Mouse (Mus musculus): ENCODE measurements around the gene Matk. TPM values are rescaled to one million over a fixed set of nuclear protein-coding genes. Genes with fewer than 3 reads are reported as not detected.

Gene Matk
- polyA plus RNA-seq, 1 experiment from 2014 or later = 2.2 TPM

DNA sequence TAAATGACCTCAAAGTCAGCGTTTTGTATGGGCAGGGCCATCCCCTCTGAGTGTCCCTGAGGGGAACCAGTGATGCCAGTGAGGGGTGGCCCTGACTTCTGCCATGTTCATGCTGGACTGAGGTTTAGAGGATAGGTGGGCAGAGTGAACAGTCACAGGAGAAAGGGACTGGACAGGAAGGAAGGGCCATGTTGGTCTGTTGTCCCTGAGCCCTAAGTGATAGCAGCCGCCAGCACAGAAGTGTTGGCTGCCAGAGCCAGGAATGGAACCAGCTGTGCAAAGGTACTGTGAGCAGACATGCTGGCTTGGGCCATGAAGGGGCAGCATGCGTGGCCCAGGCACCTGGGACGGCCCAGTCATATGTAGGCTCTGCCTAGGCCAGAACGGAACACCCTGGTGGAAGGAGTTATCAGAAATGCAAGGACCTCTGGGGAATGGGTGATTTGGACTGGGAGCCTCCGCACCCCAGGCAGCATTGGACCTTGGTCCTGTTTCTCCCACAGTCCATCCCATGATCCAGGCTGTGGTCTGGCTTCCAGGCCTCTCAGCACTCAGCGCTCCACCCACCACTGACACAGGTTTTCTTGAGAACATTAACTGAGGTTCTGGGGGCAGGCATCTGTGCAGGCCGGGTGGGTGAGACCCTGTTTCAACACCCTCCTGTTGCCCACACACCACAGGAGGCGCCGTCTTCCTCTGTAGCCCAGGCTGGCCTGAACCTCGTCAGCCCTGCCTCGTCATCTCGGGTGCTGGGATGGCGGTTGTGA lies 47.0 kb downstream of the Matk start:
- Histone ChIP-seq H3K9ac (peak overlapping the region; percentile 28; the same call in 1 of the 2 replicates), H3K4me2 (peak overlapping the region; percentile 19; the same call in 1 of the 2 replicates), H3K27ac (peak overlapping the region; percentile 83), H3K27me3 (replicated peaks) (no peaks in the 10 kb centered on the region), H3K36me3 (peaks cover 31% of the 10 kb centered on the region; the same call in 1 of the 2 replicates), H3K4me1 (peaks cover 100% of the 10 kb centered on the region), H3K9me3 (replicated peaks) (no peaks in the 10 kb centered on the region), H3K4me3 (no peak overlapping the region)
- ATAC-seq = no peak
- 72% methylated on average over 14 of the region's 14 CpGs for WGBS (ENCODE audit: insufficient replicate concordance)

DNA sequence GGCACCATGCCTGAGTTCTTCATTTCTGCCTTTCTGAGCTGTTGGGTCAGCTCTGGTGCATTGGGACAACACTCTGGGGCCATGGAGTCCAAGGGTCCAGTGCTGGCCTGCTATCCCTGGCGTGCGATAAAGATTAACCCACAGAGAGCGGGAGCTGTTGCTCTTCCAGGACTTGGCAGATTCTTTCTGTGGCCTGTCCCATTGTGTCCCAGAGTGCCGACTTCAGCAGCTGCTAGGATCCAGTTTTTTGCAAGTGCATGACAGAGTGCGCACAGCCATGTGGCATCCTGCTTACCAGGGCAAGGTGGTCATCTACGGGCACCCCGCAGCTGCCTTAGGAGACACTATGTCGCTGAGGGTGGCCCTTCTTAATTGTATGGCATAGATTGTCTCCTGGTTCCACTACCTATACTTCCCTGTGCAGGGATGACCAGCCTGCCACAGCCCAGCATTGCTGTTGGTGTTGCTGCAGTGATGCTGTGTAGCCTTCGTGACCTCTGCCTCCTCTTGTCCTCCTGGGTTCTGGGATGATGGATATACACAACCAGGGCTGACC lies 47.7 kb downstream of the Matk start:
- Histone ChIP-seq H3K36me3 (peaks cover 28% of the 10 kb centered on the region), H3K27ac (peak overlapping the region; percentile 83), H3K9ac (no peak overlapping the region), H3K4me2 (peak overlapping the region; percentile 19), H3K9me3 (replicated peaks) (no peaks in the 10 kb centered on the region), H3K4me1 (peaks cover 100% of the 10 kb centered on the region), H3K4me3 (no peak overlapping the region), H3K27me3 (replicated peaks) (no peaks in the 10 kb centered on the region)
- peak; percentile 11; the same call in 1 of the 2 replicates for ATAC-seq
- WGBS (ENCODE audit: insufficient replicate concordance) = 76% methylated on average over 9 of the region's 9 CpGs

DNA sequence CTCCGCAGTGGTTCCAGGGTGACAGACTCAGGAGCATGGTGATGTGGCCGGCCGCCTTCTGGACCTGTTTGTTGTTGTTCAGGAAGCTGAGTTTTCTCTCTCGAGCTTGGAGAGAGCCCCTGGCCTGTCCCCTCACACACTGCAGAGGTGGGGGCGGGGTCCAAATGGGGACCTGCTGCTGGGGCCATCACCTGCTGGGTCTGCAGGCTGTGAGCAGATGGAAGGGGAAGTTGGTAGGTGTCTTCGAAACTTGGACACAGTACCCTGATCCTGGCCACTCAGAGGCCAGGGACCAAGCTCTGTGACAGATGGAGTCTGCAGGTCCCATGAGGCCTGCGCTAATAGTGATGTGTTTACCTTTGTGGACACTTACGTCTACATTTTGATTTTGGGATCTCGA lies 48.6 kb downstream of the Matk start:
- no peak for ATAC-seq
- peaks cover 91% of the 10 kb centered on the region for H3K4me1 ChIP-seq

DNA sequence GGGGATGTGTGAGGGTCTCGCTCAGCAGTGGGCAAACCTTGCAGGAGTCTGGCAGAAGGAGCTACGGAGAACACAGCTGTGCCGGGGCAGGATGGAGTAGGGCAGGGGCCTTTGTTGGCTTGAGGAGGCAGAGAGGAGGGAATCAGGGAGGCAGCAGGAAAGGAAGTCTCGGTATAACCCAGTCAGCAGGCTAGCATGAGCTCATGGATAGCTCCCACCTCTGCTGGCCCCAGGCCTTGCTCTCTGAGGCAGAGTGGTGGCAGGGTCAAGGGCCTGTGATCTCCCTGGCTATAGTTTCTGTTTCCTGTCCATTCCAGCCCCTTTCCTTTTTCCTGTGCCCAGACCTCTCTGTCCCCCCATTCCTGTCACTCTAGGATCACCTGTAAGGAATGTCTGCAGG lies 49.6 kb downstream of the Matk start:
- whole genome bisulfite sequencing (ENCODE audit: insufficient replicate concordance) = 60% methylated on average over 4 of the region's 4 CpGs
- peak overlapping the region; percentile 77 for H3K27ac ChIP-seq
- H3K9me3 ChIP-seq (replicated peaks) = no peaks in the 10 kb centered on the region
- peak overlapping the region; percentile 53 for H3K9ac ChIP-seq
- ATAC-seq = no peak
- H3K4me2 ChIP-seq = peak overlapping the region; percentile 68
- H3K4me3 ChIP-seq = peak overlapping the region; percentile 37
- peaks cover 34% of the 10 kb centered on the region for H3K36me3 ChIP-seq
- H3K27me3 ChIP-seq (replicated peaks) = no peaks in the 10 kb centered on the region
- peaks cover 82% of the 10 kb centered on the region for H3K4me1 ChIP-seq

More for the DNA sequence above, 48.6 kb downstream of the Matk start:
- no peak overlapping the region for H3K4me3 ChIP-seq
- peak overlapping the region; percentile 83 for H3K27ac ChIP-seq
- peaks cover 28% of the 10 kb centered on the region for H3K36me3 ChIP-seq
- no peaks in the 10 kb centered on the region for H3K27me3 ChIP-seq (replicated peaks)
- H3K9ac ChIP-seq = no peak overlapping the region
- no peaks in the 10 kb centered on the region for H3K9me3 ChIP-seq (replicated peaks)
- 67% methylated on average over 9 of the region's 9 CpGs for WGBS (ENCODE audit: insufficient replicate concordance)
- H3K4me2 ChIP-seq = no peak overlapping the region

DNA sequence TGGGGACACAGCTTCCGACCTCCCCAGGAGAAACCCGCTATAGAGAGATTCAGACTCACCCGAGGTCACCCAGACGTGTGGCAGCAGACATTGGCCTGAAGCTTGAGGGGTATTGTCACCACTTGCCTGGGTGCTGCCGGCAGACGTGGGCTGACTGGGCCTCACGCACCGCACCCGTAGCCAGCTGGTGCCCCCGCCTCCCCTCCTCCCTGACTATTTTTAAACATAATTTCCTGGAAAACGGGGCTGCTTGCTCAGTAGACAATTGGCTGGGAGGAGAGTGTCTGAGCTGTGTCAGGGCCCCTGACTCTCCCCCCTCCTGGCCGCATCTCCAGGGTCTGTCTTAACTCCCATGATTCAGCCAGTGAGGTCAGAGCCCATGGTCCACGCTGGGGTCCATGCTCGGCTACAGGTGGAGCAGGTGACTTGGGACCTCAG lies 50.1 kb downstream of the Matk start:
- ATAC-seq = peak; percentile 58
- 12% methylated on average over 14 of the region's 14 CpGs for WGBS (ENCODE audit: insufficient replicate concordance)
- H3K4me1 ChIP-seq = peaks cover 77% of the 10 kb centered on the region

DNA sequence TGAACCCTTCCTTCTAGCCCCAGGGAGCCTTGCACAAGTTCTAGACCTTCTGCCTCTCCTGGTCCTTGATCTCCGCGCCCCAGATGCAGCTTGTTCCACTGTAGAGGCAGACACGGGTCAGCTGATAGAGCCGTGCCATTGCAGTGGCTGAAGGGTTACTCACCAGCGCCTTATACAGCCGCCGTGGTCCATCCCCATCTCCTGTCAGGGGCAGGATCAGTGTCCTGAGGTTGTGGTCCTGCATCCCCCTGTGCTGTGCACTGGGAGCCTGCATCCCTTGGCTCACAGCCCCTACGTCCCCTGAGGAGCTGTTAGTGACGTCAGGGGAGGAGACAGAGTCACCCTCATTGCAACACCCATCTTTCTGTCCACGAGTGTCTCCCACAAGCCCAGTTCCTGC lies 50.5 kb downstream of the Matk start:
- Histone ChIP-seq H3K27me3 (replicated peaks) (no peaks in the 10 kb centered on the region), H3K4me3 (peak overlapping the region; percentile 37), H3K4me1 (peaks cover 72% of the 10 kb centered on the region), H3K36me3 (peaks cover 41% of the 10 kb centered on the region), H3K9ac (peak overlapping the region; percentile 53), H3K27ac (peak overlapping the region; percentile 77), H3K9me3 (replicated peaks) (no peaks in the 10 kb centered on the region), H3K4me2 (peak overlapping the region; percentile 68)
- 40% methylated on average over 10 of the region's 10 CpGs for WGBS (ENCODE audit: insufficient replicate concordance)
- peak; percentile 6; the same call in 1 of the 2 replicates for ATAC-seq

More for the DNA sequence above, 50.1 kb downstream of the Matk start:
- peak overlapping the region; percentile 77 for H3K27ac ChIP-seq
- peak overlapping the region; percentile 53 for H3K9ac ChIP-seq
- peaks cover 39% of the 10 kb centered on the region for H3K36me3 ChIP-seq
- peak overlapping the region; percentile 68 for H3K4me2 ChIP-seq
- H3K27me3 ChIP-seq (replicated peaks) = no peaks in the 10 kb centered on the region
- H3K4me3 ChIP-seq = peak overlapping the region; percentile 37
- no peaks in the 10 kb centered on the region for H3K9me3 ChIP-seq (replicated peaks)

DNA sequence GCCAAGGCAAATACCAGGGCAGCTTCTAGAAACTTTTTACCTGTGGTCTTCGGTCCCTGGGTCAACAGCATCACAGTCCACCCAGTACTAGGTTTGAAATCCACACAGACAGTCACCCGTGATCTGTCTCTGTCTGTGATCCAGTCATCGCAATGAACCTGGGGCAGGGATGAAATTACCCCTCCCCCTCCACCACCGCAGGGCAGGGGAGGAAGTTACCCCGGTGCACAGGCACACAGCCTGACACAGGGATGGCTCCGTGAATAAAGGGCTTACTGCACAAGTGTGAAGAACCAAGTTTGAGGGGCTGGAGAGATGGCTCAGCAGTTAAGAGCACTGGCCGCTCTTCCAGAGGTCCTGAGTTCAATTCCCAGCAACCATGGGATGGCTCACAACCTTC lies 51.0 kb downstream of the Matk start:
- Histone ChIP-seq H3K27ac (peak overlapping the region; percentile 77), H3K27me3 (replicated peaks) (no peaks in the 10 kb centered on the region), H3K4me1 (peaks cover 67% of the 10 kb centered on the region), H3K36me3 (peaks cover 44% of the 10 kb centered on the region), H3K4me2 (peak overlapping the region; percentile 68), H3K9me3 (replicated peaks) (no peaks in the 10 kb centered on the region), H3K4me3 (peak overlapping the region; percentile 37), H3K9ac (no peak overlapping the region)
- 40% methylated on average over 7 of the region's 7 CpGs for WGBS (ENCODE audit: insufficient replicate concordance)
- ATAC-seq = no peak

DNA sequence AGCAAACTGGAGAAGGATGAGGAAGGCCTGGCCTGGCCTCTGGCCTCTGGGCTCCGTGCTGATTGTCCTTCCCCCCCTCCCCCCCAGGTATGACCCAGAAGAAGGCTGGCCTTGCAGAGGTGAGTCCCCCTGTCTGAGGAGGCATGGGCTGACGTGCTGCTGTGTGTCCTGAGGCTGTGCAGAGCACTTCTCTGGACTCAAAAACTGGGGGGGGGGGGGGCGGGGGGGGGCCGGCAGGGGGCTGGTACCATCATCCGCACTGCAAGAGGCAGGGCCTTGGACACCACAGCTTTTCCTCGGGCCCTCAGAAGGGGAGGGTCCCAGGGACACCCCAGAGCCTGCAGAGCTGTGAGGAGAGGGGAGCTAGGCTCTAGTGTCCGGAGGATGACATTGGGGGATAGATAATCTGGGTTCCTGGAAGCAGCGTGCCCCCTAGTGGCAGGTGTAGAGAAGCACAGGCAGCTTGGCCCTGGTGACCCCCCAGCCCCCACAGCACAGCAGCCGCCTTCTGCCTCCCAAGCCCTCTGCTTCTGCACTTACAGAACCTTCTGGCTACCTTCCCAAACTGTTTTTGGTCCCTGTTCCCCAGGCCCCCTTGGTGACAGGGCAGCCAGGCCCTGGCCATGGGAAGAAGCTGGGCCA lies 52.0 kb downstream of the Matk start:
- H3K4me1 ChIP-seq = peaks cover 57% of the 10 kb centered on the region
- H3K36me3 ChIP-seq = peaks cover 53% of the 10 kb centered on the region
- no peak overlapping the region for H3K9ac ChIP-seq
- H3K4me3 ChIP-seq = no peak overlapping the region
- H3K27ac ChIP-seq = peak overlapping the region; percentile 52; the same call in 1 of the 2 replicates
- H3K9me3 ChIP-seq (replicated peaks) = no peaks in the 10 kb centered on the region
- 19% methylated on average over 9 of the region's 9 CpGs for WGBS (ENCODE audit: insufficient replicate concordance)
- H3K4me2 ChIP-seq = peak overlapping the region; percentile 31
- no peaks in the 10 kb centered on the region for H3K27me3 ChIP-seq (replicated peaks)
- ATAC-seq = peak; percentile 33

DNA sequence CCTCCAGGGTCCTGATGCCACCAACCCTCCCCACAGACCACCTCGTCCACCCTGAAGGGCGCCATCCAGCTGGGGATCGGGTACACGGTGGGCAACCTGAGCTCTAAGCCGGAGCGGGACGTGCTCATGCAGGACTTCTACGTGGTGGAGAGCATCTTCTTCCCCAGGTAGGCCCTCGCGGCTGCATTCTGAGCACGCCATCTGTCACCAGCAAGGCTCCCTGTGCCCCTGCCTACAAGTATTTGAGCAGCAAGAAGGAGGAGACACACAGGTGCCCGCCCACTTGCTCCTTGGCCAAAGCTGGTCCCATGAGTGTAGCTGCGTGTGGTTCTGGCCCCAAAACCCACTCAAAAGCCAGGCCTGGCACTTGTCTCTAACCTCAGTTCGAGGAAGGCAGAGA lies 52.9 kb downstream of the Matk start:
- Histone ChIP-seq H3K27me3 (replicated peaks) (no peaks in the 10 kb centered on the region), H3K4me1 (peaks cover 48% of the 10 kb centered on the region), H3K4me2 (no peak overlapping the region), H3K9ac (no peak overlapping the region), H3K9me3 (replicated peaks) (no peaks in the 10 kb centered on the region), H3K36me3 (peaks cover 63% of the 10 kb centered on the region), H3K27ac (no peak overlapping the region), H3K4me3 (no peak overlapping the region)
- WGBS (ENCODE audit: insufficient replicate concordance) = 89% methylated on average over 14 of the region's 14 CpGs
- ATAC-seq = no peak

DNA sequence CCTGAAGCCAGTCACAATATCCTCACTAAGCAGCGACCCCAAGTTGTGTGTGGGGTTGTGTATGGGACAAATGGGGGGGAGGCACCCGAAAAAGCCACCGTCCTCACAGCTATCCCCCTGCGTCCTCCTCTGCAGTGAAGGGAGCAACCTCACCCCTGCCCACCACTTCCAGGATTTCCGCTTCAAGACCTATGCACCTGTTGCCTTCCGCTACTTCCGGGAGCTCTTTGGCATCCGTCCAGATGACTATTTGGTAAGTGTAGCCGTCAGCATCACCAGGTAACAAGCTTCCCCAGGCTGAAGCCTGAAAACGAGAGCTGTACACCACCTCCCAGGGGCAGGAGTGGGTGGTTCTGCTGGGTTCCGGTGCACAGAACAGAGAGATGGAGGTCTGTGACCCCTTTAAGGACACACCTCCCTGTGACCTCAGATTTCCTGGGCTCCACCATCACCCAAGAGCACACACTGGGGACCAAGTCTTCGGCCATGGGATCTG lies 53.5 kb downstream of the Matk start:
- no peak overlapping the region for H3K27ac ChIP-seq
- no peak overlapping the region for H3K4me3 ChIP-seq
- H3K9me3 ChIP-seq (replicated peaks) = no peaks in the 10 kb centered on the region
- no peak for ATAC-seq
- no peaks in the 10 kb centered on the region for H3K27me3 ChIP-seq (replicated peaks)
- H3K9ac ChIP-seq = no peak overlapping the region
- peaks cover 42% of the 10 kb centered on the region for H3K4me1 ChIP-seq
- H3K36me3 ChIP-seq = peaks cover 68% of the 10 kb centered on the region
- 90% methylated on average over 12 of the region's 12 CpGs for WGBS (ENCODE audit: insufficient replicate concordance)
- no peak overlapping the region for H3K4me2 ChIP-seq

DNA sequence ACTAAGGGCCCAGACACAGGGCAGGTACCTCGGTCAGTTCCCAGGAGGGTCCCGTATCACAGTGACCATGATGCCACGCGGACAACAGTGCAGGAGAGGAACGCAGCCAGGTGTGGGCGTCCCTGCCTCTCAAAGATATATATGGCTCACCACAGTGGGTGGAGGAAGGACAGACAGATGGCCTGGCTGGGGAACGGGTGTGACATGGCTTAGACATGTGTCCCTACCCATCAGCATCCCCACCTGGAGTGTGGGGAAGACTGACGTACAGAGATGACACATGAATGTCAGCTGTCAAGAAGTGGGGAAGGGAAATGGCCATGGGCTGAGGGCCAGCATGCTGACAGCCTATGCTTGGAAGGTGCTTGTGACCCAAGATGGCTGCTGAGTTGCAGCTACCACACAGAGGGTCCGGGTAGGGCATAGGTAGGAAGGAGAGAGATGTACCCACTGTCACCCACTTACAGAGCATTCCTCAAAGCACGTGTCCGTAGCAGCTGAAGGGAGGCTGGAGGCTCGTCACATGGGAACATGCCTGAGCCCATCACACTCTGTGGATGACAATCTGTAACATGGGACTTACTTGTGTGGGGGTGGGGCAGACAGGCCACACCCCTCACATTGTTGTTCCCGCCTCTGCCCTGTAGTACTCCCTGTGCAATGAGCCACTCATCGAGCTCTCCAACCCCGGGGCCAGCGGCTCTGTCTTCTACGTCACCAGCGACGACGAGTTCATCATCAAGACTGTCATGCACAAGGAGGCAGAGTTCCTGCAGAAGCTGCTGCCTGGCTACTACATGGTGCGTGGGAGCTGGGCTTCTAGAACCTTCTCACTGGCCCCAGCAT lies 54.3 kb downstream of the Matk start:
- Histone ChIP-seq H3K4me3 (no peak overlapping the region), H3K27ac (no peak overlapping the region), H3K9ac (no peak overlapping the region), H3K4me1 (peaks cover 34% of the 10 kb centered on the region), H3K4me2 (no peak overlapping the region), H3K27me3 (replicated peaks) (no peaks in the 10 kb centered on the region), H3K9me3 (replicated peaks) (no peaks in the 10 kb centered on the region), H3K36me3 (peaks cover 71% of the 10 kb centered on the region)
- ATAC-seq = no peak
- 88% methylated on average over 21 of the region's 21 CpGs for WGBS (ENCODE audit: insufficient replicate concordance)

Data from liver, embryonic 12.5 days (tissue).